Mouse (Mus musculus) MEL (cell line): ENCODE results near the gene Fat2.

Experiments used
- CTCF ChIP-seq, 3 experiments: IDR thresholded peaks in 2 of 3; conservative IDR thresholded peaks in 1 of 3; 2 replicates each; pipeline ENCODE4 v1.5.1; 2011 to 2012; ENCODE audit warnings: low read length in 3 of 3, low read depth in 2 of 3, mild to moderate bottlenecking in 2 of 3, improper control_type of control experiment in 1 of 3, inconsistent platforms in 1 of 3, mixed read lengths in 1 of 3, moderate library complexity in 1 of 3; ENCODE audit not compliant: control insufficient read depth in 1 of 3, insufficient read depth in 1 of 3, poor library complexity in 1 of 3, severe bottlenecking in 1 of 3
- EP300 ChIP-seq, 2 experiments: IDR thresholded peaks; 2 replicates each; pipeline ENCODE4 v1.6.1; 2011; ENCODE audit warnings: improper control_type of control experiment in 2 of 2, low read length in 2 of 2, low read depth in 1 of 2, mild to moderate bottlenecking in 1 of 2
- ETS1 ChIP-seq: IDR thresholded peaks from 2 replicates; pipeline ENCODE4 v1.6.1; 2012; ENCODE audit warnings: low read depth, mild to moderate bottlenecking, inconsistent platforms, low read length, improper control_type of control experiment, moderate library complexity
- GABPA ChIP-seq: IDR thresholded peaks from 2 replicates; pipeline ENCODE4 v1.6.1; 2012; ENCODE audit warnings: low read depth, mild to moderate bottlenecking, inconsistent platforms, low read length, improper control_type of control experiment, moderate library complexity
- GATA1 ChIP-seq: IDR thresholded peaks from 2 replicates; pipeline ENCODE4 v1.6.1; 2011; ENCODE audit warnings: low read depth, low read length, improper control_type of control experiment
- MAFK ChIP-seq: IDR thresholded peaks from 2 replicates; pipeline ENCODE4 v1.6.1; 2011; ENCODE audit warnings: low read depth, mild to moderate bottlenecking, low read length, improper control_type of control experiment, borderline replicate concordance
- POLR2A ChIP-seq, 2 experiments: IDR thresholded peaks; 2 replicates each; pipeline ENCODE4 v1.6.1; 2011 to 2012; ENCODE audit warnings: low read length in 2 of 2, mild to moderate bottlenecking in 2 of 2, control low read depth in 1 of 2, improper control_type of control experiment in 1 of 2, low read depth in 1 of 2, moderate library complexity in 1 of 2; ENCODE audit not compliant: control insufficient read depth in 1 of 2, insufficient read depth in 1 of 2, poor library complexity in 1 of 2
- TCF12 ChIP-seq: IDR thresholded peaks from 2 replicates; pipeline ENCODE4 v1.6.1; 2014; ENCODE audit warnings: low read depth, mild to moderate bottlenecking, inconsistent platforms, low read length, improper control_type of control experiment, moderate library complexity
- ZC3H11A ChIP-seq: IDR thresholded peaks from 2 replicates; pipeline ENCODE4 v1.6.1; 2012; ENCODE audit warnings: low read depth, mild to moderate bottlenecking, inconsistent platforms, low read length, improper control_type of control experiment
- ZMIZ1 ChIP-seq: IDR thresholded peaks from 2 replicates; pipeline ENCODE4 v1.6.1; 2012; ENCODE audit warnings: low read depth, mild to moderate bottlenecking, inconsistent platforms, low read length, improper control_type of control experiment, moderate library complexity

GRCm38 (mm10) chr11:55239496-55239895 is 96.9 kb downstream of the Fat2 start:
- TF ChIP-seq GATA1 (no peak), CTCF (IDR thresholded peaks at IDR 0.05 in 2 of 3, conservative IDR thresholded peaks at IDR 0.05 in 1 of 3; ENCODE audit: control insufficient read depth in 1 of 3, insufficient read depth in 1 of 3, low read depth in 2 of 3, low read length in 3 of 3, poor library complexity in 1 of 3, severe bottlenecking in 1 of 3) (no peak), GABPA (no peak), POLR2A (IDR thresholded peaks at IDR 0.05; ENCODE audit: control insufficient read depth in 1 of 2, insufficient read depth in 1 of 2, low read depth in 1 of 2, low read length in 2 of 2, poor library complexity in 1 of 2) (no peak), TCF12 (no peak), EP300 (IDR thresholded peaks at IDR 0.05; ENCODE audit: low read depth in 1 of 2, low read length in 2 of 2) (no peak), ZMIZ1 (no peak), ETS1 (no peak), ZC3H11A (no peak), MAFK (no peak)
